Mouse (Mus musculus) brain, embryonic 14.5 days (tissue): ENCODE measurements around the gene Ccdc107. TPM values are rescaled to one million over a fixed set of nuclear protein-coding genes. Genes with fewer than 3 reads are reported as not detected.

ENCODE experiments used
- DNase-seq: peaks from one replicate; pipeline ENCODE4 v3.0.0-alpha.2; 2011; ENCODE audit warnings: low read depth
- CTCF ChIP-seq: fragments of 200-500 bp; IDR thresholded peaks from 2 replicates; pipeline ENCODE4 v1.5.1; 2012; ENCODE audit warnings: inconsistent platforms, mild to moderate bottlenecking, moderate library complexity, borderline replicate concordance; ENCODE audit not compliant: insufficient read depth, insufficient read length; ENCODE audit errors: extremely low read depth
- POLR2A ChIP-seq: fragments of 200-500 bp; IDR thresholded peaks from 2 replicates; pipeline ENCODE4 v1.6.1; 2012; ENCODE audit warnings: mild to moderate bottlenecking, inconsistent platforms, borderline replicate concordance; ENCODE audit not compliant: poor library complexity, insufficient read depth, insufficient read length, severe bottlenecking; ENCODE audit errors: extremely low read depth
- polyA plus RNA-seq: library from polyadenylated mRNA; depleted of rRNA; stranded (reverse); fragments of >200 nt; gene quantifications from 2 replicates; pipeline ENCODE4 v1.2.3, GENCODE M21; 2012; rRNA removed

Ccdc107 gene
- polyA plus RNA-seq, 1 experiment, result 100.0 TPM

DNA sequence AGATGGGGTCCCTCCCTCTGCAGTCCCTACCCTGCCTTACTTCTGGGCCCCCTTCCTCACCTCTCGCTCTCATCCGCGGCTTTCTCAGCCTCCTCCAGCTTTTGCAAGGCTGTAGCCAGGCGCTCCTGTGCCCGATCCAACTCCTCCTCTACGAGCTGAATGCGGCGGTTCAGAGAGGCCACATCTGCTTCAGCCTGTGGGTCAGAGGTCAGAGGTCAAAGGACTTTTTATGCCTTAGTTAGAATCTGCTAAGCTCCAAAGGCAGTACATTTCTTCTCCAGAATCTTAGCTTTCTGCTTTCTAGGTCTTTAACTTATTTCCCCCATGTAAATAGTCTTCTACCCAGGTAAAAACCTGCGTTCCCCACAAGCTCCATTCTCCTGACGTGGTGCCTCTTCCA is 26.9 kb downstream of the Ccdc107 start:
- TF ChIP-seq POLR2A (no peak), CTCF (no peak)
- DNase-seq, result no peak

DNA sequence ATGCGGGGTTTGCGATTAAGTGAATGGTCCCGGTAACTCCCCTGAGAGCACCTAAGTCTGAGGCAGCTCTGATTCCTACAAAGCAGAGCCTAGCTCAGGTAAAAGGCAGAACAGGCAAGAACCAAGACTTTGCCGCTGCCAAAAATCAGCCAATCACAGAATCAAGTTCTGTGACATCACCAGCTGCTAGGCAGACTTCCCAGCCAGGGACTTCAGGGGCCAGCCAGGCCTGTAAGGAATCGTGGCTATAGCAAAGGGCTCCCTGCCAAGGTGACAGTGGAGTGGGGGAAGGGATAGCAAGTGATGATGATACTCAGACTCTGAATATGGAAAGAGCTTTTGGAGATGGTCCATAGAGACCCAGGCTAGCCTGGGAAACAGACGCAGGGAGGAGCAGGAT is 27.3 kb downstream of the Ccdc107 start:
- peak; percentile 91 for DNase-seq
- no peak for TF ChIP-seq CTCF
- no peak for TF ChIP-seq POLR2A

DNA sequence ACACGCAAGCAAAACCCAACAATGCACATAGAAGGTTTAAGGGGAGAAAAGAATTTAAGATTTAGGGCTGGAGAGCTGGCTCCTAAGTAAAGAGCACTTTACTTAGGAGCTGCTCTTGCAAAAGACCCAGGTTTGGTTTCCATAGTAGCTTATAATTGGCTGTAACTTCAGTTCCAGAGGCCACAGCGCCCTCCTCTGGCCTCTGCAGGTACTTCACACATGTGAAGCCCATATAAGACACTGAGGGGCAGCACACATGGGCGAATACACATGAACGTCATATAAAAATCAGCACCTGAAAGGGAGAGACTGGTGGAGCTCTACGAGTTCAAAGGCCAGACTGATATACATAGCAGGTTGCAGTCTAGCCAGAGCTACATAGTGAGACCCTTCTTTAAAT is 35.2 kb downstream of the Ccdc107 start:
- no peak for DNase-seq
- TF ChIP-seq POLR2A (no peak), CTCF (peak; percentile 33; the same call in 1 of the 2 replicates)

DNA sequence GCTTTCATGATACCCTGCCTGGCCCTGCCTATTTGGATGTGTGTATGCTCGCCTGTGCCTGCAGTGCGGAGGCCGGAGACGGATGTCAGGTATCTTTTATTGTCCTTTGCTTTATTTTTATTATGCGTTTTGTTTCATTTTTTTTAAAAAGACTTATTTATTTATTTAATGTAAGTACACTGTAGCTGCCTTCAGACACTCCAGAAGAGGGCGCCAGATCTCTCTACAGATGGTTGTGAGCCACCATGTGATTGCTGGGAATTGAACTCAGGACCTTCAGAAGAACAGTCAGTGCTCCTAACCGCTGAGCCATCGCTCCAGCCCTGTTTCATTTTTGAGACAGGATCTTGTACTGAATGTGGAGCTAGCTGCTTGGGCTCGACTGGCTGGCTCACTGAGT is 35.8 kb downstream of the Ccdc107 start:
- DNase-seq, result no peak
- TF ChIP-seq CTCF (no peak), POLR2A (no peak)

DNA sequence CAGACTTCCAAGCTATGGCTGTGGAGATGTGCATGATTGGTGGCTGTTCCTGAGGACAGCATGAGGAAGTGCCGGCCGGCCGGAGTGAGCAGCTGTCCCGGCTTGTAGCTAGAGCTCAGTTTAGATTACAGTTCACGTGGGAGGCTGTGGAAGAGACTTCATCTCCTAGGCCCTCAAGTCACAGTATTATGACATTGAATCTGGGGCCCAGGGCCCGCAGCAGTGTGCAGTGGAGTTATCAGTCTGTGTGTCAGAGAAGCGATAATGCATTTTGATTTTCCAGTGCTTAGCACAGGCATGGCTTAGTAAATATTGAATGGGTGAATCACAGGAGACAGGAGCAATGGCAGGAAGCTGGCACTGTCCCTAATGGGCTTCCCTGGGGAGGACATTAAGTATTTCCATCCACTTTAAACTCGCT is 37.4 kb downstream of the Ccdc107 start:
- TF ChIP-seq CTCF (no peak), POLR2A (no peak)
- no peak for DNase-seq

DNA sequence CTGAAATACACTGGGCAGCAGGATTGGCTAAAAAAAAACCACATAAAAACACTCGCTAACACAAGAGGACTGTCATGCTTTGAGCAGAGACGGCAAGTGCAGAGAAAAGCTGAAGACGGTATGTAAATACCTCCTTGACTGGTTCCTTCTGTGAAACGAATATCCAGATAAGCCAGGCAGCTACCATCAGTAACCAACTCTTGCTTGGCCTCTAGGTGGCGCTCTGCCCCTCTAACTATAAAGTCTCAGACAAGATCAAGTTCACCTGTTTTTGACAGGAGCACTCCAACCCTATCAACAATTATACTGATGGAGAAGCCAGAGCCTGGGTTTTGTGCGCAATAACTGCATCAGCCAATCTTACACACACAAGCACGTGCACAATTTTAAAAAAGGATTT is 37.9 kb downstream of the Ccdc107 start:
- peak; percentile 78; the same call in 1 of the 2 replicates for TF ChIP-seq CTCF
- no peak for TF ChIP-seq POLR2A
- DNase-seq, result peak; percentile 84

DNA sequence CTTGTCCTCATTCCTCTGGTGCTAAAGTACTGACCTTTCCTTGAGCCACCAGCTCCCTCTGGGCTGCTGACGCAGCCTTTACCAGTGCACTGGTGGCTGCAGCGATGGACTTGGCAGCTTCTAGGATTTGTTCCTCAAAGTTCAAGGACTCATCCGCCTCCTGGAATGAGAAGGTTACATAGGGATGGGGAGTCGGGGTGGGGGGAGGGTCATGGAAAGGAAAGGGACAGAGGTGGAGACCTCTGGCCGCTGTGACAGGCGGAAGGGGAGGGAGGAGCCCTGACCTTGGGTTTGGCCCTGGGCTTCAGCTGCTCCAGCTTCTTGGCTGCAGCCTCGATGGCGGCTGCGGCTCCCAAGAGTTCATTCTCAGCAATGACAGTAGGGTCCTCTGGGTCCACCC is 40.6 kb downstream of the Ccdc107 start:
- DNase-seq, result no peak
- TF ChIP-seq POLR2A (no peak), CTCF (no peak)

DNA sequence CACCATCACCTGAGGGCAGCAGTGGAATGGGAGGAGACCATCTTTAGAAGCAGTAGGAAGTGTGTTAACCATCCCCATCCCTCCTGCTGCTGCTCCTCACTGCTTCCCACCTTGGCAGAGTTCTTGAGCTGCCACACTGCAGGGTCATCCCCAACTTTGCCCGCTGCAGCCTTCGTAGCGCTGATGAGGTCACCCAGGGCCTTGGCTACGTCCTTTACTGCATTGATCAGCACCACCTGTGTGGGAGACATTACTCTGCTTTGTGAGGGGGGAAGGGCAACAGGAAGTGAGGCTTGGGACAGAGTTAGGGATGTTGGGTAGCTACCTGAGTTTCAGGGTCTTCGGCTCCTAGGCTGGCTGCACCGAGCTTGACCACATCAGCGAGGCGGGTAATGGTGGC is 42.9 kb downstream of the Ccdc107 start:
- no peak for DNase-seq
- no peak for TF ChIP-seq CTCF
- TF ChIP-seq POLR2A, result no peak

DNA sequence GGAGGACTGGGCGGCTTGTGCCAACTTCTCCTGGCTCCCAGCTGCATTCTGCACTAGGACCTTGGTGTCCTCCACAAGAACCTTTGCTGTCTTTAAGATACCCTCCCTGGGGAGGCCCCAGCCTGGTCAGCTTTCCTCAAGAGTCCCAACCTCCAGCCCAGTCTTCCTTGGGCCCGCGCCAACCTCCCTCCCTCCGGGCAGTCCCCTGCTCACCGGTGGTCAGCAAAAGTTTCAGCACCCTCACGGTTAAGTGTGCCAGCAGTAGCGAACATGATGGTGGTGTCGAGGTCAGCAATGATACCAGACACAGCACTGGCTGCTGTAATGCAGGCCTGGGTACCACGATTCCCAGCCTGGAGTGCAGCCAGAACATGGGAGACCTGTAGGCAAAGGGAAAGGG is 43.3 kb downstream of the Ccdc107 start:
- DNase-seq, result no peak
- TF ChIP-seq POLR2A (no peak), CTCF (no peak)

DNA sequence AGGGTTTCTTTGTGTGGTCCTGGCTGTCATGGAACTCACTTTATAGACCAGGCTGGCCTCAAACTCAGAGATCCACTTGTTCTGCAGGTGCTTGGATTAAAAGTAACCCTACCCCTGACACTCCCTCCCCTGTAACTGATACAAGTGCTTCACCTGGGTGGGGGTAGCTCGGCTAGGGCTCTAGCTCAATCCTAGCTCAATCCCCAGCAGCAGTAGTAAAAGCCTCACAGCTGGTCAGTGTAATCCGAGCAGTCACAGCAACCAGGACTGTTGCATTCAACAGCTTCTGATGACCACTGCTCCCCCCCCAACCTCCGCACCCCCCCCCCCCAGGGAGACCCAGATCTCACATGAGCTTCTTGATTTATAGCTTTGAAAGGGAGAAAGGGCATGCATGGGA is 49.3 kb downstream of the Ccdc107 start:
- TF ChIP-seq POLR2A, result no peak
- TF ChIP-seq CTCF, result no peak
- DNase-seq, result no peak

Other genes with a start within 250 kb of the Ccdc107 start
- 0.63 and 0.88 TPM in 2 replicates for gene Atp8b5, start 225.7 kb upstream of the Ccdc107 start, polyA plus RNA-seq
- 49.8 and 124 TPM in 2 replicates for gene Rusc2, start 110.9 kb upstream of the Ccdc107 start, polyA plus RNA-seq
- 1.1 and 1.7 TPM in 2 replicates for gene Fam166b, start 63.8 kb upstream of the Ccdc107 start, polyA plus RNA-seq
- 89.1 and 109 TPM in 2 replicates for gene Tesk1, start 51.0 kb upstream of the Ccdc107 start, polyA plus RNA-seq
- gene Cd72, start 38.3 kb upstream of the Ccdc107 start, polyA plus RNA-seq, result 0.14 TPM in 1 of 2 replicates, not detected in the other
- not detected in 2 replicates for gene Sit1, start 9.2 kb upstream of the Ccdc107 start, polyA plus RNA-seq
- 19.5 and 66.1 TPM in 2 replicates for gene Arhgef39, start 6.8 kb downstream of the Ccdc107 start, polyA plus RNA-seq
- gene Car9, start 14.1 kb downstream of the Ccdc107 start, polyA plus RNA-seq, result 0.14 and 0.37 TPM in 2 replicates
- gene Tpm2, start 30.9 kb downstream of the Ccdc107 start, polyA plus RNA-seq, result 9.0 and 12.1 TPM in 2 replicates
- 47.9 and 63.8 TPM in 2 replicates for gene Creb3, start 69.4 kb downstream of the Ccdc107 start, polyA plus RNA-seq
- 53.6 and 55.5 TPM in 2 replicates for gene Tln1, start 69.8 kb downstream of the Ccdc107 start, polyA plus RNA-seq
- gene Rgp1, start 85.8 kb downstream of the Ccdc107 start, polyA plus RNA-seq, result 56.0 and 61.7 TPM in 2 replicates
- 91.6 and 110 TPM in 2 replicates for gene Gba2, start 86.0 kb downstream of the Ccdc107 start, polyA plus RNA-seq
- 0.16 TPM in 1 of 2 replicates, not detected in the other for gene Msmp, start 91.6 kb downstream of the Ccdc107 start, polyA plus RNA-seq
- 61.7 and 65.6 TPM in 2 replicates for gene Npr2, start 139.0 kb downstream of the Ccdc107 start, polyA plus RNA-seq
- gene Spag8, start 160.7 kb downstream of the Ccdc107 start, polyA plus RNA-seq, result 7.3 and 9.0 TPM in 2 replicates
- 43.0 and 64.6 TPM in 2 replicates for gene Hint2, start 163.6 kb downstream of the Ccdc107 start, polyA plus RNA-seq
- 27.0 and 42.0 TPM in 2 replicates for gene Tmem8b, start 176.1 kb downstream of the Ccdc107 start, polyA plus RNA-seq
- 0.23 and 0.34 TPM in 2 replicates for gene Fam221b, start 176.2 kb downstream of the Ccdc107 start, polyA plus RNA-seq
- not detected in 2 replicates for gene Olfr70, start 207.9 kb downstream of the Ccdc107 start, polyA plus RNA-seq
- gene Olfr71, start 217.4 kb downstream of the Ccdc107 start, polyA plus RNA-seq, result not detected in 2 replicates
- 0.38 and 0.53 TPM in 2 replicates for gene Hrct1, start 234.3 kb downstream of the Ccdc107 start, polyA plus RNA-seq
- gene Spaar, start 237.1 kb downstream of the Ccdc107 start, polyA plus RNA-seq, result 0.10 and 0.11 TPM in 2 replicates